Mouse (Mus musculus) heart, postnatal 25 days (tissue): Measurements from ENCODE around the gene Bsph2. TPM values are rescaled to one million over a fixed set of nuclear protein-coding genes. Genes with fewer than 3 reads are reported as not detected.

Experiments used
- DNase-seq: peaks from one replicate; pipeline ENCODE4 v3.0.0; 2022; ENCODE audit warnings: low spot score
- intact Hi-C: fragments of 180-260 bp; cut with DNase I; formaldehyde crosslinking; loops from one replicate; pipeline ENCODE4 v1.15.1; 2025
- total RNA-seq, 2 experiments: library from RNA; stranded (reverse); gene quantifications; 2 replicates each; pipeline ENCODE4 v1.2.3; 2021

Bsph2 gene
- not detected for total RNA-seq

DNA sequence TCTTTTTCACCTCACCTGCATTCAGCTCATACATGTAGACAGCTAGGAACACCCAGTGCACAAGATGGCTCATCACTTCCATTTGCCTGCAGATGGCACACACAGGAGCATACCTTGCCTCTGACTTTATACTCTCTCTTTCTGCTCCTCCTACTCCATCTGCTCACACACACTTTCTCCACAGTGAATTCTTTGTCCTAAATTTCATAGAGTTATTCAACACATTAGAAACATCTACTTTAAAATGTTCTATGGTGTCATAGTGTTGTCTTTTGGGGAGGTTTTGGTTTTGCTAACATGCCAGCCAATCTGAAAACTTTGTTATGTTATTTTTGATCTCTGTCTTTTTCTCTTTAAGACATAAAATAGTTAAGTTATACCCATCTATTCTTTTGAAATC, at the start of gene Bsph2:
Bsph2 (minus strand) TSS at position 101 of the 400 bp plus-strand sequence.
- no peak for DNase-seq
- intact Hi-C loops, result no loop called here

DNA sequence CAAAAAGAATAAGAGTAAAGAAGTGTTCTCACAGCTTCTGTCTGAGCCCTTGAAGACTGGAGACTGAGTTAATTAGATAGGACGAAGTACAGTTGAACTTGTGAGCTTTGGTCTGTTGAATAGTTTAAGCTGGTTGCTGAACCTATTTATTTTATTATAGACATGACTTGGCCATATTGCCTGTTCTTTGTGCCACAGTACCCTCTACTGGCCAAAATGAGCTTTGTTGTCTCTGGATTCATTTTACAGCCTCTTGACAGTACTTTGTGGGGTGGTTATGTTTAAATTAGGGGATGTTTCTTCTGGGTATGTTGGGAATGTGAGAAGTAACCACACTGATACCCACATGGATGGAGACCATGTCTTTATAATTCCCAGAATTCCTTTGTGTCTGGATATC, 59.3 kb downstream of the Bsph2 start:
- no peak for DNase-seq
- intact Hi-C loops, result loop anchor here (5.0 kb wide), 1 partner anchor 224 kb away; no protein-coding TSS in a partner anchor

Other genes starting within 250 kb of the Bsph2 start
- under 1 TPM in 1 of 2 experiments, not detected in 1; 0.10 TPM for gene Pla2g4c, start 246.4 kb downstream of the Bsph2 start, total RNA-seq
- gene Cabp5, start 172.9 kb downstream of the Bsph2 start, total RNA-seq, result not detected
- not detected for gene Bsph1, start 120.2 kb downstream of the Bsph2 start, total RNA-seq
- gene Sult2a5, start 52.9 kb upstream of the Bsph2 start, total RNA-seq, result not detected
- not detected for gene Sult2a2, start 162.4 kb upstream of the Bsph2 start, total RNA-seq